Mouse (Mus musculus) ES-E14 (cell line): ENCODE measurements around the gene Ccdc30.

Experiments
- CHD2 ChIP-seq: IDR thresholded peaks from 2 replicates; pipeline ENCODE4 v1.6.1; 2014; ENCODE audit warnings: mild to moderate bottlenecking, low read depth, low read length, inconsistent platforms
- HCFC1 ChIP-seq: IDR thresholded peaks from 2 replicates; pipeline ENCODE4 v1.6.1; 2012; ENCODE audit warnings: low read length, inconsistent platforms, borderline replicate concordance; ENCODE audit not compliant: insufficient read depth
- MAFK ChIP-seq: IDR thresholded peaks from 2 replicates; pipeline ENCODE4 v1.6.1; 2014; ENCODE audit warnings: mild to moderate bottlenecking, low read depth, low read length, inconsistent platforms; ENCODE audit not compliant: insufficient read depth
- ZC3H11A ChIP-seq: IDR thresholded peaks from 2 replicates; pipeline ENCODE4 v1.6.1; 2012; ENCODE audit warnings: low read depth, mild to moderate bottlenecking, inconsistent platforms, low read length, borderline replicate concordance
- ZNF384 ChIP-seq: IDR thresholded peaks from 2 replicates; pipeline ENCODE4 v1.6.1; 2012; ENCODE audit warnings: low read depth, low read length, inconsistent platforms

GRCm38 (mm10) chr4:119366758-119367526, 48.4 kb downstream of the Ccdc30 start:
- TF ChIP-seq MAFK (peak; percentile 93), CHD2 (no peak), HCFC1 (no peak), ZC3H11A (no peak), ZNF384 (peak; percentile 20; the same call in 1 of the 2 replicates)
